Mouse (Mus musculus) hindbrain, postnatal 0 days (tissue): ENCODE measurements around the gene Pou2f3. TPM values are rescaled to one million over a fixed set of nuclear protein-coding genes. Genes with fewer than 3 reads are reported as not detected.

Experiments
- ATAC-seq: fragments of 200-750 bp; cut with Nextera tagmentation; 2 replicates; pipeline ENCODE4 v1.8.0; 2017; ENCODE audit warnings: mild to moderate bottlenecking, moderate TSS enrichment, moderate library complexity
- DNase-seq: peaks from one replicate; pipeline ENCODE4 v3.0.0-alpha.2; 2015; ENCODE audit warnings: low spot score
- H3K27ac ChIP-seq: fragments of 300-500 bp; sonication (generic); 2 replicates; pipeline ENCODE4 v1.5.1; 2014; ENCODE audit warnings: mild to moderate bottlenecking
- H3K27me3 ChIP-seq: fragments of 300-500 bp; sonication (generic); 2 replicates; pipeline ENCODE4 v1.6.1; 2014; ENCODE audit warnings: low read length, mixed read lengths; ENCODE audit not compliant: insufficient read depth
- H3K36me3 ChIP-seq: fragments of 300-500 bp; sonication (generic); 2 replicates; pipeline ENCODE4 v1.6.1; 2014; ENCODE audit warnings: low read length, mixed read lengths; ENCODE audit not compliant: insufficient read depth
- H3K4me1 ChIP-seq: fragments of 300-500 bp; sonication (generic); 2 replicates; pipeline ENCODE4 v1.6.1; 2014; ENCODE audit warnings: antibody characterized with exemption, low read length, mixed read lengths; ENCODE audit not compliant: insufficient read depth
- H3K4me2 ChIP-seq: fragments of 300-500 bp; sonication (generic); 2 replicates; pipeline ENCODE4 v1.6.1; 2014; ENCODE audit warnings: low read depth, mild to moderate bottlenecking, low read length, moderate library complexity, mixed read lengths
- H3K4me3 ChIP-seq: fragments of 300-500 bp; sonication (generic); 2 replicates; pipeline ENCODE4 v1.5.1; 2014; ENCODE audit warnings: low read length
- H3K9ac ChIP-seq: fragments of 300-500 bp; sonication (generic); replicated peaks from 2 replicates; pipeline ENCODE4 v1.6.1; 2014; ENCODE audit warnings: mild to moderate bottlenecking, low read length, moderate library complexity, mixed read lengths
- H3K9me3 ChIP-seq: fragments of 300-500 bp; sonication (generic); 2 replicates; pipeline ENCODE4 v1.6.1; 2016; ENCODE audit warnings: low read length, mixed read lengths
- CTCF ChIP-seq: IDR thresholded peaks from 2 replicates; pipeline ENCODE4 v1.5.1; 2016; ENCODE audit warnings: antibody characterized with exemption, control low read depth, low read depth
- WGBS: fragments of 180-500 bp; shearing (Covaris S2); extraction: QIAGEN DNeasy Blood & Tissue Kit; methylation state at CpG from one replicate; pipeline ENCODE4 v1.1.7; 2014; 5-methylcytosine and 5-hydroxymethylcytosine counted together
- polyA plus RNA-seq: library from polyadenylated mRNA; unstranded; fragments of >200 nt; fragmentation: Nextera tagmentation; extraction: Ambion mirVana; gene quantifications from 2 replicates; pipeline ENCODE4 v1.2.1, GENCODE M21; 2015
- total RNA-seq: library from RNA; depleted of rRNA; stranded (reverse); fragments of >200 nt; gene quantifications from 2 replicates; pipeline ENCODE4 v1.2.3, GENCODE M21; 2014

The Pou2f3 gene
- total and polyA plus RNA-seq, 2 experiments from 2014 or later: 0.10 to 0.13 TPM

DNA sequence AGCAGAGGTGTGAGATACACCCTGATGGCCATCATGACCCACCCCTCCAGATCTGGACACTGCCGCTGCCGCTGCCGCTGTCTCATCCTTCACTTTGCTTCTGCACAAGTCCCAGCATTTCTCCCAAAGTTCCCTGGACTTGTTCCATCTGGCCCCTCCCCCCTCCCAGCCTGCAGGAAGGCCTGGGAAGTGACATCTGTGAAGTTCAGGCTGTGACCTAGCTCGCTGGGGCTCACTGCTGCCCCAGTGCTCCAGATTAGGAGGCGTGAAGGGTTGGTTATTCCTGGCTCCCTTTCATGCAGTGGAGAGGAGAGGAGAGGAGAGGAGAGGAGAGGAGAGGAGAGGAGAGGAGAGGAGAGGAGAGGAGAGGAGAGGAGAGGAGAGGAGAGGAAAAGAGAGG is 30.6 kb downstream of the Pou2f3 start:
- DNase-seq: no peak
- H3K36me3 ChIP-seq: no peaks in the 10 kb centered on the region
- H3K27me3 ChIP-seq: no peaks in the 10 kb centered on the region
- no peak overlapping the region for H3K9ac ChIP-seq
- TF ChIP-seq CTCF: no peak
- H3K4me1 ChIP-seq: no peaks in the 10 kb centered on the region
- H3K9me3 ChIP-seq: no peaks in the 10 kb centered on the region
- no peak overlapping the region for H3K27ac ChIP-seq
- WGBS: 48% methylated on average over 5 of the region's 5 CpGs
- no peak for ATAC-seq
- H3K4me2 ChIP-seq: no peak overlapping the region
- no peak overlapping the region for H3K4me3 ChIP-seq

DNA sequence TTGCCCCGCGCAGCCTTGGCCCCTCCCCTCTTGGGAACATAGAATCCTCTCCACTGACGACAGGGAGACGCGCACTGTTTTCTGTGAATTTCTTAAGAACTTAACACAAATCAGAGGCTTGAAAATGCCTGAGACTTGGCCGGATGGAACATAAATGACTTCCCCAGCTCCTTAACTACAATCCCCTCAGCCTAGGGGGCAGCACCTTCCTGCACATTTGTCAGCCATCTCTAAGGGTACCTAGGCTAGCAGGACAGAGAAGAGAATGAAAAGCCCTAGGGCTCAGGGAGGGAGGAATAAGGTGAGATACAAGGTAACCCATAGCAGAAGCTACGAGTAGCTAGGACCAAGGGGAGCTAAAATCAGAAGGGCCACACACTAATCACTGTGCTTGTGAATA is 32.0 kb downstream of the Pou2f3 start:
- no peaks in the 10 kb centered on the region for H3K36me3 ChIP-seq
- H3K4me2 ChIP-seq: no peak overlapping the region
- no peaks in the 10 kb centered on the region for H3K9me3 ChIP-seq
- no peaks in the 10 kb centered on the region for H3K4me1 ChIP-seq
- 67% methylated on average over 7 of the region's 7 CpGs for WGBS
- DNase-seq (no peak), ATAC-seq (no peak)
- no peak overlapping the region for H3K9ac ChIP-seq
- no peak overlapping the region for H3K4me3 ChIP-seq
- H3K27me3 ChIP-seq: no peaks in the 10 kb centered on the region
- H3K27ac ChIP-seq: no peak overlapping the region
- peak; percentile 25; the same call in 1 of the 2 replicates for TF ChIP-seq CTCF

DNA sequence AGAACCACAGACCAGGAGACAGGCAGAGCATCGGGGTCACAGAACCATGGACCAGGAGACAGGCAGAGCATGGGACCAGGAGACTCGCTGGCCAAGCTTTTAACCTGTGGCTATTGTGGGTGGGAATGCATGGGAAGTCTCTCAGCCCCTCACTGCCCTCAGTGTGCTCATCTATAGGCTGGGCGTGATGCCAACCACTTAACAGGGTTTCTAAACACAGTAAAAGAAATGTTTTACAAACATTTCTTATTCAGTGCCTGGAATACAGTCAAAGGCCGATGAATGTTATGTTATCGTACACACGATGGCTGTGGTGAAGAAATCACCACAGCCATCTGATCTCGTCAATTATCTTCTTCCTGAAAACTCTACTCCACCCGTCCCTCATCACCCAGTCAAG is 43.1 kb downstream of the Pou2f3 start:
- Histone ChIP-seq H3K27me3 (no peaks in the 10 kb centered on the region), H3K27ac (no peak overlapping the region), H3K36me3 (no peaks in the 10 kb centered on the region), H3K4me2 (no peak overlapping the region), H3K4me3 (no peak overlapping the region), H3K9me3 (no peaks in the 10 kb centered on the region), H3K9ac (no peak overlapping the region), H3K4me1 (no peaks in the 10 kb centered on the region)
- ATAC-seq: no peak
- WGBS: 64% methylated on average over 8 of the region's 8 CpGs
- TF ChIP-seq CTCF: no peak
- DNase-seq: no peak

- ATAC-seq: no peak
- no peak for TF ChIP-seq CTCF
Measured at GRCm38 (mm10) chr9:43166346-43166745, 43.8 kb downstream of the Pou2f3 start.

GRCm38 (mm10) chr9:43155960-43156359 is 54.2 kb downstream of the Pou2f3 start:
- Histone ChIP-seq H3K4me3 (no peak overlapping the region), H3K9me3 (no peaks in the 10 kb centered on the region), H3K27me3 (no peaks in the 10 kb centered on the region), H3K27ac (no peak overlapping the region), H3K4me1 (no peaks in the 10 kb centered on the region), H3K36me3 (no peaks in the 10 kb centered on the region), H3K9ac (no peak overlapping the region), H3K4me2 (no peak overlapping the region)
- WGBS: 87% methylated on average over 6 of the region's 6 CpGs
- DNase-seq (no peak), ATAC-seq (no peak)
- no peak for TF ChIP-seq CTCF

More at GRCm38 (mm10) chr9:43166346-43166745, 43.8 kb downstream of the Pou2f3 start:
- no peaks in the 10 kb centered on the region for H3K27me3 ChIP-seq
- WGBS: 89% methylated on average over 6 of the region's 6 CpGs
- no peak for DNase-seq
- no peaks in the 10 kb centered on the region for H3K9me3 ChIP-seq
- H3K27ac ChIP-seq: no peak overlapping the region
- H3K9ac ChIP-seq: no peak overlapping the region
- no peaks in the 10 kb centered on the region for H3K4me1 ChIP-seq
- H3K36me3 ChIP-seq: no peaks in the 10 kb centered on the region
- no peak overlapping the region for H3K4me3 ChIP-seq
- no peak overlapping the region for H3K4me2 ChIP-seq

DNA sequence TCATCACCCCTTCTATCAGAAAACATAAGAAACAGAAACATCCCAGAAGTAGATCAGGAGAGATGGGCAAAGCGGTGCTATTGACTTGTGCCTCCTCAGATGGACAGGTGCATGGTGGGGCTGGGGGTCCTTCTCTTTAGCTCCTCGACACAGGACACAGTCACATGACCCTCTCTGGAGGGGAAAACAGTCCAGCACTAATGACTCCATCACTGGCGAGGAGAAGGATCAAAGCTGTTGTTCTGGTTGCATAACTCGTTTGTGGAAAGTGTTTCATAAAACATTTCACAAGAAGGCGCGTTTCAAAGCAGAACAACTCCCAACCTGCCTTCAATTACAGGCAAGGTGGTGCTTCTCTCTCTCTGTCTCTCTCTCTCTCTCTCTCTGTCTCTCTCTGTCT is 58.4 kb downstream of the Pou2f3 start:
- TF ChIP-seq CTCF: no peak
- 86% methylated on average over 6 of the region's 6 CpGs for WGBS
- ATAC-seq (no peak), DNase-seq (no peak)
- Histone ChIP-seq H3K9ac (no peak overlapping the region), H3K36me3 (no peaks in the 10 kb centered on the region), H3K27ac (no peak overlapping the region), H3K9me3 (no peaks in the 10 kb centered on the region), H3K4me2 (no peak overlapping the region), H3K4me3 (no peak overlapping the region), H3K4me1 (no peaks in the 10 kb centered on the region), H3K27me3 (no peaks in the 10 kb centered on the region)

DNA sequence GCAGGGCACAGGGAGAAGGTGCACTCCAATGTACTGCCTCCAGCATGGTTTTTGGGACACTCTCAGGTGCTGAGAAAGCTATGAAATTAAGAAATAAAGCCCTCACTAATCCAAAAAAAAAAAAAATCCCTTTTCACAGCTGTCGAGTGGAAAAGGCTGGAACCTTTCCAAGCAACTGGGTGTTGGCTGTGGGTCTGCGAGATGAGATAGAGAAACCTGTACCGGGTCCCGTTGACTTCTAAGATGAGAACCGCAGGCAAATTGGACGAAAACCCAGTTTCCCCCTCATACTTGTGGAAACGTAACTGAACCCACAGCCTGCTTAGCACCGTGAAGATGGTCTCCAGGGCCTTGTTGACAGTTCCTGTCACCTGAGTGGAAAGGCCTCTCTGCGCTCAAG is 59.2 kb downstream of the Pou2f3 start:
- Histone ChIP-seq H3K9ac (no peak overlapping the region), H3K36me3 (no peaks in the 10 kb centered on the region), H3K27ac (no peak overlapping the region), H3K9me3 (no peaks in the 10 kb centered on the region), H3K4me3 (no peak overlapping the region), H3K4me1 (no peaks in the 10 kb centered on the region), H3K4me2 (no peak overlapping the region), H3K27me3 (no peaks in the 10 kb centered on the region)
- WGBS: 61% methylated on average over 9 of the region's 9 CpGs
- TF ChIP-seq CTCF: no peak
- DNase-seq (no peak), ATAC-seq (no peak)
